Mouse (Mus musculus): ENCODE results near the gene Pilra.
"Not testable (repeated sequence)": the region's sequence is repeated elsewhere in the genome, so short reads cannot be mapped to it uniquely, and the experiment has no call there.

Pilra gene
- long read RNA-seq, experiment 1, partial matches to known transcripts: 0 of 3 reads
- long read RNA-seq, experiment 1, other reads (novel, unspliced or antisense): 0 of 3 reads
- long read RNA-seq, experiment 2, partial matches to known transcripts: 0 of 3 reads
- long read RNA-seq, experiment 2, other reads (novel, unspliced or antisense): 0 of 3 reads

- intact Hi-C loops (cut with DNase I): not testable (repeated sequence)
Measured at GRCm38 (mm10) chr5:137835966-137836520, at the start of gene Pilra. Pilra (minus strand) TSS chr5:137836281.

- intact Hi-C loops (cut with DNase I): no loop called here
Measured at GRCm38 (mm10) chr5:137883345-137883744, 47.3 kb upstream of the Pilra start.

- intact Hi-C loops (cut with DNase I): no loop called here
Measured at GRCm38 (mm10) chr5:137882922-137883321, 46.8 kb upstream of the Pilra start.

GRCm38 (mm10) chr5:137877860-137878259, 41.8 kb upstream of the Pilra start:
- intact Hi-C loops (cut with DNase I): loop anchor here (2.0 kb wide), 1 partner anchor 87 kb away; no protein-coding TSS in a partner anchor

- intact Hi-C loops (cut with DNase I): no loop called here
Measured at GRCm38 (mm10) chr5:137875054-137875453, 39.0 kb upstream of the Pilra start.

GRCm38 (mm10) chr5:137872381-137872702, 36.3 kb upstream of the Pilra start:
- intact Hi-C loops (cut with DNase I): not testable (repeated sequence)

- intact Hi-C loops (cut with DNase I): not testable (repeated sequence)
Measured at GRCm38 (mm10) chr5:137871644-137872380, 35.7 kb upstream of the Pilra start, which contains the start of gene Pilrb2. Pilrb2 (minus strand) TSS chr5:137871815.

- intact Hi-C loops (cut with DNase I): not testable (repeated sequence)
Measured at GRCm38 (mm10) chr5:137868600-137868999, 32.5 kb upstream of the Pilra start.

GRCm38 (mm10) chr5:137864008-137864407, 27.9 kb upstream of the Pilra start:
- intact Hi-C loops (cut with DNase I): not testable (repeated sequence)

GRCm38 (mm10) chr5:137857960-137858710, 22.1 kb upstream of the Pilra start, which contains the start of gene Pilrb1:
Pilrb1 (minus strand) TSS chr5:137858106.
- intact Hi-C loops (cut with DNase I): not testable (repeated sequence)

- intact Hi-C loops (cut with DNase I): not testable (repeated sequence)
Measured at GRCm38 (mm10) chr5:137856870-137857269, 20.8 kb upstream of the Pilra start.

GRCm38 (mm10) chr5:137854907-137855306, 18.8 kb upstream of the Pilra start:
- intact Hi-C loops (cut with DNase I): not testable (repeated sequence)

- intact Hi-C loops (cut with DNase I): not testable (repeated sequence)
Measured at GRCm38 (mm10) chr5:137850313-137850712, 14.2 kb upstream of the Pilra start.

- intact Hi-C loops (cut with DNase I): not testable (repeated sequence)
Measured at GRCm38 (mm10) chr5:137837110-137837509, 1.0 kb upstream of the Pilra start.

GRCm38 (mm10) chr5:137836611-137837010, 530 bp upstream of the Pilra start:
- intact Hi-C loops (cut with DNase I): no loop called here

- intact Hi-C loops (cut with DNase I): no loop called here
Measured at GRCm38 (mm10) chr5:137833500-137833899, 2.6 kb downstream of the Pilra start.

- intact Hi-C loops (cut with DNase I): no loop called here
Measured at GRCm38 (mm10) chr5:137831506-137831905, 4.6 kb downstream of the Pilra start.

- intact Hi-C loops (cut with DNase I): no loop called here
Measured at GRCm38 (mm10) chr5:137831106-137831505, 5.0 kb downstream of the Pilra start.

GRCm38 (mm10) chr5:137830238-137830637, 5.8 kb downstream of the Pilra start:
- intact Hi-C loops (cut with DNase I): no loop called here

GRCm38 (mm10) chr5:137828694-137829093, 7.4 kb downstream of the Pilra start:
- intact Hi-C loops (cut with DNase I): no loop called here

GRCm38 (mm10) chr5:137826421-137826820, 9.7 kb downstream of the Pilra start:
- intact Hi-C loops (cut with DNase I): no loop called here

- intact Hi-C loops (cut with DNase I): no loop called here
Measured at GRCm38 (mm10) chr5:137825971-137826370, 10.1 kb downstream of the Pilra start.

All from adrenal gland (tissue).